In the genomic region with DNA sequence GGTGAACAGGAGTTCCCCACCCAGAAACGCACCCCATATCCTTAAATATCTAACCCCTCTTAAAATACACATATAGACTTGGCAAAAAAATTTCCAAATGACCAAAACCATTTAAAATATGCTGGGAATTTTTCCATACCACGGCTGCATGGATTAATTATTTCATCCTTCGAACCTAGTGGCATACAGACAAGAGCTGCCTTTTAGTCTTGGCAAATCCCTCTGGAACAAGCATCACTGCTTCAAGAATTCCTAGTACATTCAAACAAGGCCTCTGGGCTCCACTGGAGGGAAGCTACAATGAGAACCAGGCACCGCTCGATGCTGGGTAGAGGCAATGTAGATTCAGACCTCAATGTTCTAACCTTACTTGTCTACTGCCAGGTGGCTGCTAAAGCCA, we compare ENCODE assay signal across 27 mouse cellular contexts. TPM values are rescaled to one million over a fixed set of nuclear protein-coding genes. Genes with fewer than 3 reads are reported as not detected.
DNase-seq lines count a peak whose midpoint lies in the region; ATAC-seq and TF ChIP-seq lines count a peak whose summit lies in the region.
"Had no signal": no experiment of that assay in that cellular context is flagged by ENCODE, and none has a peak within 500 bp of the region (broad histone marks: within the 10 kb centered on the region; RNA-seq: fewer than 3 reads in every experiment).

No protein-coding gene starts in this region.

- WGBS in lung, embryonic 14.5 days, result 58% methylated on average over 5 of the region's 5 CpGs
- 37% methylated on average over 5 of the region's 5 CpGs for WGBS in limb, embryonic 15.5 days

- ATAC-seq in lung, embryonic 14.5 days (ENCODE audit: insufficient read depth), result no peak
- ATAC-seq in limb, embryonic 15.5 days (ENCODE audit: insufficient number of reproducible peaks, low FRiP score, low TSS enrichment, low read depth), result no peak
- no peak for ATAC-seq in granulocyte monocyte progenitor cell, adult 5-6 weeks (replicated peaks; ENCODE audit: poor library complexity, severe bottlenecking)
- ATAC-seq: CD4-positive, CD25-positive, alpha-beta regulatory T cell, adult 4 months; forebrain, embryonic 15.5 days; intestine, embryonic 15.5 days had no signal

- H3K4me3 ChIP-seq in lung, embryonic 14.5 days (ENCODE audit: low read depth, low read length), result no peak overlapping the region
- no peak overlapping the region; a peak in 1 of 4 replicates for H3K4me3 ChIP-seq in MEL (ENCODE audit: control insufficient read depth in 1 of 2, insufficient read depth in 1 of 2, low read depth in 2 of 2, low read length in 2 of 2)
- H3K4me3 ChIP-seq in limb, embryonic 15.5 days, result no peak overlapping the region
- H3K4me3 ChIP-seq: forebrain, embryonic 15.5 days; hindbrain, embryonic 13.5 days; intestine, embryonic 15.5 days; stomach, embryonic 15.5 days had no signal

- H3K79me2 ChIP-seq in MEL (ENCODE audit: control insufficient read depth, insufficient read depth, low read length, poor library complexity), result peaks cover 7% of the 10 kb centered on the region; the same call in 1 of the 2 replicates

- DNase-seq in lung, embryonic 14.5 days, result peak; percentile 47
- DNase-seq in lung, postnatal 10 days, result no peak
- DNase-seq in MEL (ENCODE audit: low read depth, low spot score) (no peak), adipocyte (ENCODE audit: low spot score) (peak; percentile 31)
- DNase-seq in frontal cortex, postnatal 25 days (ENCODE audit: low spot score in 2 of 2), result no peak
- DNase-seq: adrenal gland, adult 8-10 months; cerebellum, adult 11-12 months; cerebellum, postnatal 36 days; right cerebral cortex, postnatal 14 days had no signal

- TF ChIP-seq RAD21 in MEL (IDR thresholded peaks at IDR 0.05; ENCODE audit: low read depth, low read length), result no peak

- TF ChIP-seq EP300 in MEL (IDR thresholded peaks at IDR 0.05; ENCODE audit: low read depth in 1 of 2, low read length in 2 of 2), result no peak

- H3K27ac ChIP-seq in lung, embryonic 14.5 days (ENCODE audit: low read depth), result peak overlapping the region; percentile 51; the same call in 1 of the 2 replicates
- H3K27ac ChIP-seq in MEL (ENCODE audit: control insufficient read depth, low read depth, low read length), result peak overlapping the region; percentile 95
- H3K27ac ChIP-seq in limb, embryonic 15.5 days, result peak overlapping the region; percentile 71
- H3K27ac ChIP-seq: forebrain, embryonic 15.5 days; hindbrain, embryonic 13.5 days; stomach, embryonic 15.5 days had no signal

- H3K4me1 ChIP-seq in lung, embryonic 14.5 days (ENCODE audit: insufficient read depth), result peaks cover 22% of the 10 kb centered on the region
- peaks cover 18 to 68% of the 10 kb centered on the region in 2 experiments for H3K4me1 ChIP-seq in MEL (ENCODE audit: control insufficient read depth in 1 of 2, insufficient read depth in 2 of 2, low read length in 2 of 2)
- H3K4me1 ChIP-seq in limb, embryonic 15.5 days, result peaks cover 33% of the 10 kb centered on the region
- H3K4me1 ChIP-seq: forebrain, embryonic 15.5 days had no signal

- no peaks in the 10 kb centered on the region for H3K27me3 ChIP-seq in lung, embryonic 14.5 days (ENCODE audit: insufficient read depth, low read length)
- H3K27me3 ChIP-seq in MEL (ENCODE audit: control insufficient read depth in 1 of 2, insufficient read depth in 2 of 2, low read length in 2 of 2), result no peaks in the 10 kb centered on the region
- H3K27me3 ChIP-seq in limb, embryonic 15.5 days, result no peaks in the 10 kb centered on the region
- H3K27me3 ChIP-seq: forebrain, embryonic 15.5 days; hindbrain, embryonic 13.5 days; intestine, embryonic 15.5 days; stomach, embryonic 15.5 days had no signal

- H3K9ac ChIP-seq in lung, embryonic 14.5 days, result no peak overlapping the region
- H3K9ac ChIP-seq in MEL (ENCODE audit: control insufficient read depth, low read depth, low read length, poor library complexity, severe bottlenecking), result peak overlapping the region; percentile 71
- H3K9ac ChIP-seq in limb, embryonic 15.5 days, result no peak overlapping the region
- H3K9ac ChIP-seq: forebrain, embryonic 15.5 days; hindbrain, embryonic 13.5 days; intestine, embryonic 15.5 days; stomach, embryonic 15.5 days had no signal

- no peak for TF ChIP-seq CTCF in lung, embryonic 14.5 days (IDR thresholded peaks at IDR 0.05; ENCODE audit: low read depth)
- no peak for TF ChIP-seq CTCF in MEL (IDR thresholded peaks at IDR 0.05 in 2 of 3, conservative IDR thresholded peaks at IDR 0.05 in 1 of 3; ENCODE audit: control insufficient read depth in 1 of 3, insufficient read depth in 1 of 3, low read depth in 2 of 3, low read length in 3 of 3, poor library complexity in 1 of 3, severe bottlenecking in 1 of 3)

- H3K9me3 ChIP-seq in lung, embryonic 14.5 days (ENCODE audit: low read depth, low read length), result no peaks in the 10 kb centered on the region
- no peaks in the 10 kb centered on the region for H3K9me3 ChIP-seq in MEL (replicated peaks; ENCODE audit: insufficient read depth, low read length)
- no peaks in the 10 kb centered on the region for H3K9me3 ChIP-seq in limb, embryonic 15.5 days
- H3K9me3 ChIP-seq: forebrain, embryonic 15.5 days; G1E; hindbrain, embryonic 13.5 days; intestine, embryonic 15.5 days; stomach, embryonic 15.5 days had no signal

- no peak overlapping the region for H3K4me2 ChIP-seq in lung, embryonic 14.5 days
- H3K4me2 ChIP-seq in limb, embryonic 15.5 days, result no peak overlapping the region
- H3K4me2 ChIP-seq: forebrain, embryonic 15.5 days; hindbrain, embryonic 13.5 days; intestine, embryonic 15.5 days; stomach, embryonic 15.5 days had no signal

- no peak for TF ChIP-seq POLR2A in MEL (IDR thresholded peaks at IDR 0.05; ENCODE audit: control insufficient read depth in 1 of 2, insufficient read depth in 1 of 2, low read depth in 1 of 2, low read length in 2 of 2, poor library complexity in 1 of 2)

- peaks cover 10% of the 10 kb centered on the region; the same call in 1 of the 2 replicates for H3K36me3 ChIP-seq in lung, embryonic 14.5 days (ENCODE audit: insufficient read depth)
- peaks cover 0 to 54% of the 10 kb centered on the region in 2 experiments; a peak in 2 of 4 replicates for H3K36me3 ChIP-seq in MEL (ENCODE audit: control insufficient read depth in 1 of 2, insufficient read depth in 2 of 2, low read length in 2 of 2)
- H3K36me3 ChIP-seq in limb, embryonic 15.5 days, result peaks cover 8% of the 10 kb centered on the region; the same call in 1 of the 2 replicates
- H3K36me3 ChIP-seq: forebrain, embryonic 15.5 days; hindbrain, embryonic 13.5 days; intestine, embryonic 15.5 days; stomach, embryonic 15.5 days had no signal

TF ChIP-seq in MEL, 35 proteins besides CTCF, POLR2A, EP300 and RAD21:
- no peak for TF ChIP-seq ZNF384 (IDR thresholded peaks at IDR 0.05; ENCODE audit: low read depth, low read length)
- no peak for TF ChIP-seq GATA1 (IDR thresholded peaks at IDR 0.05; ENCODE audit: low read depth, low read length)
- TF ChIP-seq ELF1 (IDR thresholded peaks at IDR 0.05; ENCODE audit: low read depth, low read length), result no peak
- no peak for TF ChIP-seq CHD1 (IDR thresholded peaks at IDR 0.05; ENCODE audit: low read depth, low read length)
- TF ChIP-seq ZC3H11A (IDR thresholded peaks at IDR 0.05; ENCODE audit: low read depth, low read length), result no peak
TF ChIP-seq in MEL: peak in this region for 0.

RNA-seq across cellular contexts. Expression of gene Cyren, which starts 7.1 kb away (rescaled TPM):
- polyA plus RNA-seq in lung, embryonic 14.5 days (2014; fragmentation: Nextera tagmentation; extraction: Ambion mirVana), result 15.0 and 17.6 TPM in 2 replicates
- 9.4 and 10.1 TPM in 2 replicates for total RNA-seq in MEL (2012; rRNA removed)
- polyA plus RNA-seq in MEL (2012; ENCODE audit: insufficient read depth in 1 of 2, insufficient read length in 2 of 2, low read depth in 1 of 2, low replicate concordance in 2 of 2, missing spikeins in 1 of 2), result 10 to 100 TPM in 1 of 2 experiments, not detected in 1; 15.9 TPM
- 13.4 and 15.8 TPM in 2 replicates for polyA plus RNA-seq in limb, embryonic 15.5 days (2015; fragmentation: Nextera tagmentation; extraction: Ambion mirVana)
- total RNA-seq in granulocyte monocyte progenitor cell, adult 5-6 weeks (2014; fragmentation: Nextera tagmentation), result 1.8 and 9.5 TPM in 2 replicates
- 4.1 and 9.0 TPM in 2 replicates for total RNA-seq in granulocyte monocyte progenitor cell, adult 5-6 weeks (2017)

RNA-seq across cellular contexts. Expression of gene Tmem140, which starts 7.8 kb away (rescaled TPM):
- polyA plus RNA-seq in lung, embryonic 14.5 days (2014; fragmentation: Nextera tagmentation; extraction: Ambion mirVana), result 2.7 TPM in 2 replicates
- total RNA-seq in MEL (2012; rRNA removed), result 2.5 TPM in 2 replicates
- polyA plus RNA-seq in MEL (2012; ENCODE audit: insufficient read depth in 1 of 2, insufficient read length in 2 of 2, low read depth in 1 of 2, low replicate concordance in 2 of 2, missing spikeins in 1 of 2), result 1 to 10 TPM in 1 of 2 experiments, not detected in 1; 4.0 TPM
- polyA plus RNA-seq in limb, embryonic 15.5 days (2015; fragmentation: Nextera tagmentation; extraction: Ambion mirVana), result 2.4 TPM in 2 replicates
- 0.23 and 1.9 TPM in 2 replicates for total RNA-seq in granulocyte monocyte progenitor cell, adult 5-6 weeks (2014; fragmentation: Nextera tagmentation)
- total RNA-seq in granulocyte monocyte progenitor cell, adult 5-6 weeks (2017), result 0.26 and 0.82 TPM in 2 replicates

RNA-seq across cellular contexts. Expression of gene Wdr91, which starts 40.0 kb away (rescaled TPM):
- polyA plus RNA-seq in lung, embryonic 14.5 days (2014; fragmentation: Nextera tagmentation; extraction: Ambion mirVana), result 14.7 and 16.2 TPM in 2 replicates
- 11.7 and 13.7 TPM in 2 replicates for total RNA-seq in MEL (2012; rRNA removed)
- polyA plus RNA-seq in MEL (2012; ENCODE audit: insufficient read depth in 1 of 2, insufficient read length in 2 of 2, low read depth in 1 of 2, low replicate concordance in 2 of 2, missing spikeins in 1 of 2), result 10 to 100 TPM in 1 of 2 experiments, not detected in 1; 24.1 TPM
- polyA plus RNA-seq in limb, embryonic 15.5 days (2015; fragmentation: Nextera tagmentation; extraction: Ambion mirVana), result 9.9 and 10.2 TPM in 2 replicates
- total RNA-seq in granulocyte monocyte progenitor cell, adult 5-6 weeks (2014; fragmentation: Nextera tagmentation), result 11.8 and 12.6 TPM in 2 replicates
- 16.8 and 17.4 TPM in 2 replicates for total RNA-seq in granulocyte monocyte progenitor cell, adult 5-6 weeks (2017)

RNA-seq across cellular contexts. Expression of gene Stra8, which starts 49.2 kb away (rescaled TPM):
- not detected in 2 replicates for polyA plus RNA-seq in lung, embryonic 14.5 days (2014; fragmentation: Nextera tagmentation; extraction: Ambion mirVana)
- not detected in 2 replicates for total RNA-seq in MEL (2012; rRNA removed)
- polyA plus RNA-seq in MEL (2012; ENCODE audit: insufficient read depth in 1 of 2, insufficient read length in 2 of 2, low read depth in 1 of 2, low replicate concordance in 2 of 2, missing spikeins in 1 of 2), result not detected
- not detected in 2 replicates for polyA plus RNA-seq in limb, embryonic 15.5 days (2015; fragmentation: Nextera tagmentation; extraction: Ambion mirVana)
- not detected in 2 replicates for total RNA-seq in granulocyte monocyte progenitor cell, adult 5-6 weeks (2014; fragmentation: Nextera tagmentation)
- total RNA-seq in granulocyte monocyte progenitor cell, adult 5-6 weeks (2017), result not detected in 2 replicates
- total RNA-seq: adrenal gland, adult 8-10 months; gastrocnemius, adult 8-10 months; heart, adult 18-20 months; layer of hippocampus, postnatal 10 days; megakaryocyte-erythroid progenitor cell, adult 5-6 weeks had no signal
- polyA plus RNA-seq: brain, embryonic 14.5 days; forebrain, embryonic 15.5 days; G1E; heart, postnatal 0 days; hindbrain, embryonic 13.5 days; intestine, embryonic 15.5 days; kidney, embryonic 14.5 days; liver, embryonic 16.5 days; neural tube, embryonic 11.5 days; spleen, adult 2 months; stomach, embryonic 15.5 days had no signal

Comparison
In these comparisons a context has a peak if more than half of its experiments do, and no peak if none do; other contexts are left out.
1. DNase-seq: peak in lung, embryonic 14.5 days (single experiment) and adipocyte (single experiment); none in lung, postnatal 10 days (single experiment), MEL (single experiment) and frontal cortex, postnatal 25 days (0 of 2).
2. Peak in every context shown above with its lines, with median percentiles within 50 percentile points of each other: H3K27ac ChIP-seq.